Mouse (Mus musculus) embryonic fibroblast, embryonic 13.5 days (primary cell): ENCODE measurements around the gene Spin1.

ENCODE experiments used
- CTCF ChIP-seq: IDR thresholded peaks from 2 replicates; pipeline ENCODE4 v1.5.1; 2011; ENCODE audit warnings: mild to moderate bottlenecking, control low read depth, low read length, moderate library complexity, borderline replicate concordance; ENCODE audit not compliant: insufficient read depth
- POLR2A ChIP-seq: IDR thresholded peaks from 2 replicates; pipeline ENCODE4 v1.6.1; 2011; ENCODE audit warnings: low read depth, mild to moderate bottlenecking, control low read depth, low read length, moderate library complexity

- TF ChIP-seq CTCF (no peak), POLR2A (no peak)
Measured at GRCm38 (mm10) chr13:51121966-51122365, 21.3 kb downstream of the Spin1 start.
